Mouse (Mus musculus) limb, embryonic 12.5 days (tissue): ENCODE data around the gene Eif3g. TPM values are rescaled to one million over a fixed set of nuclear protein-coding genes. Genes with fewer than 3 reads are reported as not detected.

Experiments
- ATAC-seq: fragments of 200-750 bp; cut with Nextera tagmentation; 2 replicates; pipeline ENCODE4 v1.8.0; 2017; ENCODE audit warnings: low read depth, moderate TSS enrichment; ENCODE audit not compliant: insufficient number of reproducible peaks, insufficient read depth, low FRiP score, low TSS enrichment
- H3K27ac ChIP-seq: fragments of 300-500 bp; sonication (generic); 2 replicates; pipeline ENCODE4 v1.5.1; 2016; ENCODE audit warnings: mild to moderate bottlenecking, moderate library complexity
- H3K27me3 ChIP-seq: fragments of 300-500 bp; sonication (generic); 2 replicates; pipeline ENCODE4 v1.6.1; 2016; ENCODE audit warnings: mild to moderate bottlenecking, moderate library complexity
- H3K36me3 ChIP-seq: fragments of 300-500 bp; sonication (generic); 2 replicates; pipeline ENCODE4 v1.6.1; 2016; ENCODE audit warnings: mild to moderate bottlenecking, moderate library complexity
- H3K4me1 ChIP-seq: fragments of 300-500 bp; sonication (generic); replicated peaks from 2 replicates; pipeline ENCODE4 v1.6.1; 2016
- H3K4me2 ChIP-seq: fragments of 300-500 bp; sonication (generic); 2 replicates; pipeline ENCODE4 v1.6.1; 2016; ENCODE audit warnings: mild to moderate bottlenecking, moderate library complexity
- H3K4me3 ChIP-seq: fragments of 300-500 bp; sonication (generic); replicated peaks from 2 replicates; pipeline ENCODE4 v1.5.1; 2016; ENCODE audit warnings: mild to moderate bottlenecking
- H3K9ac ChIP-seq: fragments of 300-500 bp; sonication (generic); replicated peaks from 2 replicates; pipeline ENCODE4 v1.6.1; 2016; ENCODE audit warnings: mild to moderate bottlenecking, moderate library complexity
- H3K9me3 ChIP-seq: fragments of 300-500 bp; sonication (generic); 2 replicates; pipeline ENCODE4 v1.6.1; 2016; ENCODE audit warnings: mild to moderate bottlenecking, moderate library complexity
- WGBS: fragments of 180-500 bp; shearing (Covaris S2); methylation state at CpG from one replicate; pipeline ENCODE4 v1.1.7; 2016; 5-methylcytosine and 5-hydroxymethylcytosine counted together
- polyA plus RNA-seq: library from polyadenylated mRNA; unstranded; fragments of >200 nt; fragmentation: Nextera tagmentation; extraction: Ambion mirVana; gene quantifications from 2 replicates; pipeline ENCODE4 v1.2.1, GENCODE M21; 2016

Eif3g gene
- polyA plus RNA-seq, 1 experiment from 2014 or later = 335 TPM

DNA sequence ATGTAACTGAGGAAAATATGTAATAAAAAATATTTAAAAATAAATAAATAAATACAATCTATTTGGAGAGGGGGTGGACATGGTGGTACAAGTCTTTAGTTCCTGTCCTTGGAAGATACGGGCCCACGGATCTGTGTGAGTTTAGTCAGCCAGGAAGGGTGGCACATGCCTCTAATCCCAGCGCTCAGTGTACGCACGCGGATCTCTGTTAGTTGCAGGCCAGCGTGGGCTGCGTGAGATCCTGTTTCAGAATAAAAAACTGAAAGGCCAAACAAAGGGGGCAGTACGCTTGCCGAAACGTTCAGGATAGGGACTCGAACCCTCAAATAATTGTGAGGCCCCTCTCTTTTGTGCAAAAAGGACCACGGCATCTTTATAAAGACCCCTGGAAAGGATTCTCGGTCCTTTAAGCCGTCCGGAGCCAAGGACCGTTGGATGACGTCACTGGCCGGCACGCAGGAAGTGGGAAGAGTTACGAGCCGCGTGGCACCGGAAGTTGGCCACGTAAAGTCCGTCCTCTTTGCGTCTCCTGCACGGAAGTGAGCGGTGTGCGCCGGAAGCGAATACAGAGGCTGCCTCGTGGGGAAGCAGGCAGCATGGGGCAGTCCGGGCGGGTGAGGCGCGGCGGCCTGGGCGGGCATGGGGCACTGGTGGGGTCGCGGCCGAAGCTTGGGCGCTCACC, 10.6 kb downstream of the Eif3g start, which contains the start of gene Ppan:
Ppan (plus strand) TSS at position 472 of the 682 bp plus-strand sequence.
- H3K27me3 ChIP-seq = no peaks in the 10 kb centered on the region
- H3K4me2 ChIP-seq = peak within 1 kb of the TSS; percentile 73
- peak within 1 kb of the TSS; percentile 94 for H3K4me3 ChIP-seq
- under 1% methylated on average over 43 of the region's 43 CpGs for WGBS
- peak within 1 kb of the TSS; percentile 85 for H3K9ac ChIP-seq
- peaks cover 6% of the 10 kb centered on the region; the same call in 1 of the 2 replicates for H3K9me3 ChIP-seq
- peaks cover 5% of the 10 kb centered on the region for H3K4me1 ChIP-seq
- H3K27ac ChIP-seq = peak within 1 kb of the TSS; percentile 93
- ATAC-seq = peak; percentile 88
- H3K36me3 ChIP-seq = peaks cover 37% of the 10 kb centered on the region

DNA sequence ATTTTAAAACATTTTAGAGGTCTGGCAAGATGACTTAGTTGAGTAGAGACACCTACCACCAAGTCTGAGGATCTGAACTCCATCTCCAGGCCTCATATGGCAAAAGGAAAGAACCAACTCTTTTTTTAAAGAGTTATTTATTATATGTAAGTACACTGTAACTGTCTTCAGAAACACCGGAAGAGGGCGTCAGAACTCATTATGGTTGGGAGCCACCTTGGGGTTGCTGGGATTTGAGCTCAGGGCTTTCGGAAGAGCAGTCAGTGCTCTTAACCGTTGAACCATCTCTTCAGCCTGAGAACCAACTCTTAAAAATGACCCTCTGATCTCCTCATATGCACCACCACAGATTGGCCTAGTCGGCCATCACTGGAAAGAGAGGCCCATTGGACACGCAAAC, 11.2 kb downstream of the Eif3g start:
- H3K9me3 ChIP-seq = peaks cover 6% of the 10 kb centered on the region; the same call in 1 of the 2 replicates
- H3K27me3 ChIP-seq = no peaks in the 10 kb centered on the region
- H3K4me1 ChIP-seq = peaks cover 5% of the 10 kb centered on the region
- H3K4me3 ChIP-seq = no peak overlapping the region
- ATAC-seq = no peak
- no peak overlapping the region for H3K27ac ChIP-seq
- 83% methylated on average over 6 of the region's 6 CpGs for WGBS
- no peak overlapping the region for H3K9ac ChIP-seq
- peaks cover 31% of the 10 kb centered on the region for H3K36me3 ChIP-seq
- peak overlapping the region; percentile 73 for H3K4me2 ChIP-seq

DNA sequence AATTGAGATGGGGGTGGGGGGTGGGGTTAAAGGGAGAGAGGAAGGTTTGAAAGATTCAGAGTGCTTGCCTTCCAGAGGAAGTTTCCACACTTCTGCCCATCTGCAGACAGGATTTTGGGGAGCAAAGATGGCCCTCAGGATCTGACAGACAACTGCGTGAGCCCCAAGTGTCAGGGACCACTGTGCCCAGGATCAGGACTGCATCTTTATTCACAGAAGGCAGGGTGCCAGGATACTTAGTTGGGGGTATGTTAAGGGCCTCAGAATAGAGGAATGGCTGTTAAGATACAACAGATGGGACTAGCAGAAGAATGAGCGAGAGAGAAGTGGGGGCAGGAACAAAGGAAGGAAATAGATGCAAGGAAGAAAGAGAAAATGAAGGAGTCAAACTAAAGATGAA, 11.9 kb downstream of the Eif3g start:
- Histone ChIP-seq H3K4me1 (peaks cover 5% of the 10 kb centered on the region), H3K9me3 (peaks cover 6% of the 10 kb centered on the region; the same call in 1 of the 2 replicates), H3K27me3 (no peaks in the 10 kb centered on the region), H3K36me3 (peaks cover 24% of the 10 kb centered on the region), H3K27ac (no peak overlapping the region), H3K4me2 (no peak overlapping the region), H3K9ac (no peak overlapping the region), H3K4me3 (no peak overlapping the region)
- no peak for ATAC-seq
- 96% methylated on average over 2 of the region's 2 CpGs for WGBS

DNA sequence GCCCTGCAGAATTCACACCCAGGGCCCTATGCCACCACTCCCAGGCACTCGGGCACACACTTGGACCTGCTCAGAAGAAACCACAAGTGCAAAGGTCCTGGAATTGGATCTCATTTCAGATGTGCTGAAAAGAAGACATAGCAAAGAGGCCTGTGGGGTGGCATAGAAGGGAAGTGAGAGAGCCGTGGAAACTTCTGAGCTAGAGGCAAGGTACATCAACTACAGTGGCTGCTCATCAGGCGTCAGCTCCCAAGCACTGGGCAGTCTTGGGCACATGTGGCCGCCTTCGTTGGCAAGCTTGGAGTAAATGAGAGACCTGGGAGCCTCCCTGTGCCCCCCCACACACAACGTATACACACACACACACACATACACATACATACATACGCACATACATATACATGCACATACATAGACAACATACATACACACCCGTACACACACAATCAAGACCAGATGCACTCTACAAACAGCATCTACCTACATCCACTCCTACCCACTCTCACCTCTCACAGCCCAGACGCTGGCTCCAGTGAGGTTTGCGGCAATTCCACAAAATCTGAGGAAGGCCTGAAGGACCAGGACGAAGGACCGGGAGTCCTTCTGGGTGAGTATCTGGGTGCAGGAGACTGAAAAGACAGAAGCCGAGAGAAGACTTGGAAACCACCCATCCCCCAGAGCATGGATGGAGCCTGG, 19.2 kb downstream of the Eif3g start, which contains the start of gene Angptl6:
Angptl6 (minus strand) TSS at position 631 of the 696 bp plus-strand sequence.
- no peaks in the 10 kb centered on the region; the same call in 1 of the 2 replicates for H3K27me3 ChIP-seq
- peak within 1 kb of the TSS; percentile 74 for H3K9ac ChIP-seq
- H3K4me2 ChIP-seq = peak within 1 kb of the TSS; percentile 63
- peak within 1 kb of the TSS; percentile 92 for H3K27ac ChIP-seq
- ATAC-seq = no peak
- no peaks in the 10 kb centered on the region for H3K36me3 ChIP-seq
- H3K4me1 ChIP-seq = 0 out of 2 replicates have a peak, but pooled peaks cover 3% of the 10 kb centered on the region
- H3K4me3 ChIP-seq = peak within 1 kb of the TSS; percentile 44
- H3K9me3 ChIP-seq = no peaks in the 10 kb centered on the region
- WGBS = 95% methylated on average over 13 of the region's 13 CpGs

DNA sequence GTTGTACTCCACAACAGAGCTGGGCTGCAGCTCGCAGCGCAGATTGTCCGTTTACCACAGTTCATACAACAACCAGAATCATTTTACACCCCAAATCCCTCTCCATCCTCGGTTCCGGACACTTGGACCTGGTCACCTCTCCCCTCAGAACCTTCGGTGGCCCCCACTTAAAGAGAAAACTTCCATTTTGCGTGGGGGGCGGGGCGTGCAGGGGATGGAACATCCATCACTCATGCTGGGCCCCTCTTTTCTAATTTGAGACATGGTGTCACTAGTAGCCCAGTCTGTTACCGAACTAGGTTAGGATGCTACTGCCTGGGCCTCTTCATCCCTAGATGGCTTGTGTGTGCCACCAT, 19.7 kb downstream of the Eif3g start:
- 19% methylated on average over 10 of the region's 10 CpGs for WGBS
- H3K27ac ChIP-seq = peak overlapping the region; percentile 92
- H3K36me3 ChIP-seq = no peaks in the 10 kb centered on the region
- H3K4me1 ChIP-seq = 0 out of 2 replicates have a peak, but pooled peaks cover 3% of the 10 kb centered on the region
- H3K4me3 ChIP-seq = peak overlapping the region; percentile 44
- 0 out of 2 replicates have a peak, but pooled peaks have one; percentile 3 for ATAC-seq
- H3K9ac ChIP-seq = peak overlapping the region; percentile 74
- H3K9me3 ChIP-seq = no peaks in the 10 kb centered on the region
- no peaks in the 10 kb centered on the region; the same call in 1 of the 2 replicates for H3K27me3 ChIP-seq
- H3K4me2 ChIP-seq = peak overlapping the region; percentile 63

GRCm38 (mm10) chr9:20878041-20878709, 20.2 kb downstream of the Eif3g start:
- peak; percentile 94 for ATAC-seq
- peak overlapping the region; percentile 63 for H3K4me2 ChIP-seq

DNA sequence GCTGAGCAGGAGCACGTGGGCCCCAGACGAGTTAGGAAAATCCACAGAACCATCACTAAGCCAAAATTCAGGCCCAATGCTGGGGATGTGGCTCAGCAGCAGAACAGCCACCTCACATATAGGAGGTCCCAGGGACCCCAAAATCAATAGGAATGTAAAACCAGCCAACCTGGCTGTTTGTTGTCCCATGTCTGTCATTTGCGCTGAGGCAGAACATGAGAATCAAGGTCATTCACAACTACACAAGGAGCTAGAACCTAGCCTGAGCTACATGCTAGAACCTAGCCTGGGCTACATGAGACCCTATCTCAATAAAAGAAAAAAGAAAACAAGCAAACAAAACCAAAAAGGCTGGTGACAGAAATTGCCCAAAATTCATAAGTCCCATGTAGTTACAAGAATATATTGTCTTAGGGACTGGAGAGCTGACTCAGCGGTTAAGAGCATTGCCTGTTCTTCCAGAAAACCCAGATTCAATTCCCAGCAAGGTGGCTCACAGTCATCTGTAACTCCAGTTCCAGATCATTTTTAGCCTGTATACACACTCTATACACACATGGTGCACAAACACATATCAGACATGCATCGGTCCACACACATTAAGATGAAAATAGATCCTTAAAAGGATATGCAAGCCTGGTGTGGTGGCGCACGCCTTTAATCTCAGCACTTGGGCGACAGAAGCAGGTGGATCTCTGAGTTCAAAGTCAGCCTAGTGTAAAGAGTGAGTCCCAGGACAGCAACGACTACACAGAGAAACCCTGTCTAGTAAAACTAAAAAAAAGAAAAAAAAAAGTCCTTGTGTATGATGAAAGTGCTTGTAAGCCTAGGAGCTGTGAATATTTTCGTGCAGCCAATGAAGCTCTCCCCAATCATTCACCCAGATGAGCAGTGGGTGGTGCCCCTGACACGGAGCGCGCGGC, 21.0 kb downstream of the Eif3g start:
- Histone ChIP-seq H3K9me3 (no peaks in the 10 kb centered on the region), H3K27ac (peak overlapping the region; percentile 29; the same call in 1 of the 2 replicates), H3K4me1 (0 out of 2 replicates have a peak, but pooled peaks cover 3% of the 10 kb centered on the region), H3K36me3 (no peaks in the 10 kb centered on the region), H3K9ac (no peak overlapping the region; the same call in 1 of the 2 replicates), H3K4me3 (peak overlapping the region; percentile 44), H3K4me2 (peak overlapping the region; percentile 63), H3K27me3 (peaks cover 4% of the 10 kb centered on the region)
- ATAC-seq = no peak; the same call in none of the 2 replicates
- WGBS = 36% methylated on average over 14 of the region's 14 CpGs

More at GRCm38 (mm10) chr9:20878041-20878709, 20.2 kb downstream of the Eif3g start:
- H3K9ac ChIP-seq = peak overlapping the region; percentile 74
- H3K9me3 ChIP-seq = no peaks in the 10 kb centered on the region
- H3K36me3 ChIP-seq = no peaks in the 10 kb centered on the region
- peak overlapping the region; percentile 44 for H3K4me3 ChIP-seq
- H3K27me3 ChIP-seq = peaks cover under 1% of the 10 kb centered on the region; the same call in 1 of the 2 replicates
- H3K27ac ChIP-seq = peak overlapping the region; percentile 92
- WGBS = under 1% methylated on average over 68 of the region's 69 CpGs
- 0 out of 2 replicates have a peak, but pooled peaks cover 3% of the 10 kb centered on the region for H3K4me1 ChIP-seq

DNA sequence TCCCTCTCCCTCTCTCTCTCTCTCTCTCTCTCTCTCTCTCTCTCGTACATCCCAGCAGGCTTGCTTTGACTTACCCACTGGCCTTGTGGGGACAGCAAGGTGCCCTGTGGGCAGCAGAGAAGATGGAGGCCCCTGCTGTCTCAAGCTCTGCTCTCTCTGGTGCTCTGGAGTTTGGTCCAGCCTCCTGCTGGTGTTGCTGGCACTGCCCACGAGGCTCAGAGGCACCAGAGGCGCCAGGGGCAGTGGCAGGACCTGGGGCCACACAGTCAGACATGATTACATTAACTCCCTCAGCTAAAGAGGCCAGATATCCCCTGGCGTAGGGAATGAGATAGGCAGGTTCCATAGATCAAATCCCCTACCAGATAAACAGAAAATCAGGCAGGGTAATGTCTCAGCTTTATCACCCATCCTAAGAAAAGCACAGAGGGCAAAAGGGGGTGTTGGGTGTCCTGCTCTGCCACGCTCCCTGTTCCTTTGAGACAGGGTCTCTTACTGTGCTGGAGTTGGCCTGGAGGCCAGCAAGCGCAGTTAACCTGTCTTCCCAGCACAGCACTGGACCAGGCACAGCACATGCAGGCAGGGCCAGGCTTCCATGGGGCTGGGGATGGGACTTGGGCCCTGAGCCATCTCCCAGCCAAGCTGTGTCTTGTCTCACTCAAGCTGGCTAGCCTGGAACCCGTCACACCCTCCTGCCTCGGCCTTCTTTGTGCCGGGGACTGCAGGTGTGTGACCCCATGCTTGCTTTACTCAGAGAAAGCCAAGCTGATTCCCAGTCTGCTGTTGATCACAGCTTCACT, 21.9 kb downstream of the Eif3g start:
- Histone ChIP-seq H3K4me1 (0 out of 2 replicates have a peak, but pooled peaks cover 3% of the 10 kb centered on the region), H3K36me3 (no peaks in the 10 kb centered on the region), H3K9me3 (no peaks in the 10 kb centered on the region), H3K4me3 (no peak overlapping the region), H3K4me2 (no peak overlapping the region), H3K9ac (no peak overlapping the region; the same call in 1 of the 2 replicates), H3K27ac (no peak overlapping the region), H3K27me3 (peaks cover 6% of the 10 kb centered on the region)
- 66% methylated on average over 8 of the region's 9 CpGs for WGBS
- no peak for ATAC-seq

- H3K9me3 ChIP-seq = no peaks in the 10 kb centered on the region
- no peak for ATAC-seq
- H3K4me2 ChIP-seq = no peak overlapping the region
- 0 out of 2 replicates have a peak, but pooled peaks cover 3% of the 10 kb centered on the region for H3K4me1 ChIP-seq
- H3K9ac ChIP-seq = 0 out of 2 replicates have a peak overlapping the region, but pooled peaks have one; percentile 18
- no peak overlapping the region for H3K4me3 ChIP-seq
- 62% methylated on average over 23 of the region's 23 CpGs for WGBS
- peaks cover 19% of the 10 kb centered on the region for H3K27me3 ChIP-seq
- no peak overlapping the region for H3K27ac ChIP-seq
- no peaks in the 10 kb centered on the region for H3K36me3 ChIP-seq
These were observed 23.2 kb downstream of the Eif3g start for GRCm38 (mm10) chr9:20875021-20875790.
